Mouse (Mus musculus): ENCODE results near the gene Fam174b. TPM values are rescaled to one million over a fixed set of nuclear protein-coding genes. Genes with fewer than 3 reads are reported as not detected.

Gene Fam174b
- polyA plus RNA-seq, 1 experiment from 2014 or later, result 26.6 TPM

- ATAC-seq (ENCODE audit: insufficient number of reproducible peaks, insufficient read depth, low FRiP score, low TSS enrichment, low read depth), result no peak
- H3K36me3 ChIP-seq, result no peaks in the 10 kb centered on the region
- 87% methylated on average over 7 of the region's 7 CpGs for WGBS
- peaks cover 16% of the 10 kb centered on the region; the same call in 1 of the 2 replicates for H3K4me1 ChIP-seq (replicated peaks)
- H3K27ac ChIP-seq, result no peak overlapping the region
- H3K4me3 ChIP-seq (replicated peaks), result no peak overlapping the region
- peaks cover 4% of the 10 kb centered on the region; the same call in 1 of the 2 replicates for H3K9me3 ChIP-seq
- no peak overlapping the region for H3K9ac ChIP-seq (replicated peaks)
- no peaks in the 10 kb centered on the region for H3K27me3 ChIP-seq
- no peak overlapping the region for H3K4me2 ChIP-seq
Observed at GRCm38 (mm10) chr7:73749983-73750382, 9.9 kb downstream of the Fam174b start.

DNA sequence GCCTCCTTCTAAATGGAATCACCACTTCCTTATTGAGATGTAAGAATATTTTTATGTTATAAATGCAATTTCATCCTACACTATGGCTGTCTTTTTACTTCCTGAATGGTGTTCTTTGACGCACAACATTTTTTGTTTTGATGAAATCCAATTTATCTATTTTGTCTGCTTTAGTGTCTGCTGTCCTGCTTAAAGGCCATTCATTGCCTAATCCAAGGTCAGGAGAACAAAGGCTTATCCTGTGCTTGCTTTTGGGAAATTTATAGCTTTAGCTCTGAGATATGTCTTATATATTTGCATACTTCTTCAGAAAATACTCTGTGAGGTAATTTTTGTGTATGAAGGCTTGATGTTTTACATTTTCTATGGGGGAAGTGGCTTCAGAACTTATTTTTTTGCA, 13.5 kb downstream of the Fam174b start:
- H3K36me3 ChIP-seq, result no peaks in the 10 kb centered on the region
- H3K9ac ChIP-seq (replicated peaks), result no peak overlapping the region
- 92% methylated on average over 1 of the region's 1 CpGs for WGBS
- H3K27ac ChIP-seq, result no peak overlapping the region
- H3K4me2 ChIP-seq, result no peak overlapping the region
- no peak overlapping the region for H3K4me3 ChIP-seq (replicated peaks)
- peaks cover 4% of the 10 kb centered on the region; the same call in 1 of the 2 replicates for H3K9me3 ChIP-seq
- no peaks in the 10 kb centered on the region for H3K27me3 ChIP-seq
- peaks cover 16% of the 10 kb centered on the region; the same call in 1 of the 2 replicates for H3K4me1 ChIP-seq (replicated peaks)
- ATAC-seq (ENCODE audit: insufficient number of reproducible peaks, insufficient read depth, low FRiP score, low TSS enrichment, low read depth), result no peak

DNA sequence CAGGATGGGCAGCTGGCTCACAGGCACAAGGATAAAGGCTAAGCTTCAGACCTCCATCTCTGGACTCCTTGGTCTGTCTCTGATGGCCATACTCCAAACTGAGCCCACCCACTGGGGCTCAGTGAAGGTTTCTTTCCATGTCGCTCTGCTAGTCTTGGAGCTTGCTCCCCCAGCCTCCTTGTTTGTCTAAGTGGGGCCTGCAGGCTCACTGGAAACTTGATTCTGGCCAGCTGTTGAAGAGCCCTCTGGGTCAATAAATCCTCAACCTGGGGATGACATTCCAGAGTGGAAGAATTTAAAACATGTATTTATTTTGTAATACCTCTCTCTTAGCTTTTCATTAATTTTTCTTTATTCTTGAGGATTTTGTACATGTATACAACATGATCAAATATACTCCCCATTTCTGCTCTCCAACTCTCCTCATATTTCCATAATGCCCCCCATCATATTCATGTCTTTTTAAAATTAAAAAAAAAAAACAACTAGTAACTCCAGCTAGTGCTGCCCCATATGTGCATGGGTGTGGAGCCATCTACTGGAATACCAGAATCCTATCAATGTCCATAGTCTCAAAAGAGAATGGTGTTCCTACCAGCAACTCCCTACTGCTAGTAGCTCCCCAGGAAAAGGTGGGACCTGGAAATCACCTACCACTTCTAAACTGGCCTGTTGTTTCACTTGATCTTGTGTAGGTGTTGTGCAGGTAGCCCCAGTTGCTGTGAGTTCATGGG, 15.4 kb downstream of the Fam174b start:
- WGBS, result 28% methylated on average over 1 of the region's 1 CpGs

GRCm38 (mm10) chr7:73761691-73762189, 21.6 kb downstream of the Fam174b start:
- Histone ChIP-seq H3K36me3 (no peaks in the 10 kb centered on the region), H3K27me3 (no peaks in the 10 kb centered on the region), H3K4me2 (no peak overlapping the region), H3K9me3 (no peaks in the 10 kb centered on the region; the same call in 1 of the 2 replicates), H3K27ac (no peak overlapping the region), H3K4me3 (replicated peaks) (no peak overlapping the region), H3K9ac (replicated peaks) (no peak overlapping the region), H3K4me1 (replicated peaks) (no peaks in the 10 kb centered on the region)
- WGBS, result 78% methylated on average over 8 of the region's 8 CpGs
- ATAC-seq (ENCODE audit: insufficient number of reproducible peaks, insufficient read depth, low FRiP score, low TSS enrichment, low read depth), result no peak

More for the DNA sequence above, 15.4 kb downstream of the Fam174b start:
- H3K36me3 ChIP-seq, result no peaks in the 10 kb centered on the region
- peaks cover 13% of the 10 kb centered on the region; the same call in 1 of the 2 replicates for H3K4me1 ChIP-seq (replicated peaks)
- ATAC-seq (ENCODE audit: insufficient number of reproducible peaks, insufficient read depth, low FRiP score, low TSS enrichment, low read depth), result no peak; the same call in 1 of the 2 replicates
- peak overlapping the region; percentile 56; the same call in 1 of the 2 replicates for H3K27ac ChIP-seq
- H3K27me3 ChIP-seq, result no peaks in the 10 kb centered on the region
- H3K9ac ChIP-seq (replicated peaks), result no peak overlapping the region
- H3K4me2 ChIP-seq, result no peak overlapping the region
- peaks cover 4% of the 10 kb centered on the region; the same call in 1 of the 2 replicates for H3K9me3 ChIP-seq
- H3K4me3 ChIP-seq (replicated peaks), result no peak overlapping the region

DNA sequence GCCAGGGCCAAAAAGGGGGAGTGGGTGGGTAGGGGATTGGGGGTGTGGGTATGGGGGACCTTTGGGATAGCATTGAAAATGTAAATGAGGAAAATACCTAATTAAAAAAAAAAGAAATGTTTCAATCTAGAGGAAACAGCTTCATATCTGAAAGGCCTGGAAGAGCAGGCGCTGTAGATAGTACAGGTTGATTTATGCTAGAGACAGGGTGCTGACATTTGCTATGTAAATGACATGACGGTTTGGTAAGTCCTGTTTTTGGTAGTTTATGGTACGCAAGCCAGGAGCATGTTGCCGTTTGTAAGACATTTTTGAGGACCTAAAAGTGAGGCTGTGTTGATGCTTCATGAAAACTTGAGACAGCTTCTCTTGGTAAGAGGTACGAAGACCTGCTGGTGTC, 24.6 kb downstream of the Fam174b start:
- no peaks in the 10 kb centered on the region; the same call in 1 of the 2 replicates for H3K9me3 ChIP-seq
- no peaks in the 10 kb centered on the region for H3K4me1 ChIP-seq (replicated peaks)
- WGBS, result 86% methylated on average over 5 of the region's 5 CpGs
- no peak overlapping the region for H3K4me3 ChIP-seq (replicated peaks)
- H3K36me3 ChIP-seq, result peaks cover 11% of the 10 kb centered on the region
- no peak for ATAC-seq (ENCODE audit: insufficient number of reproducible peaks, insufficient read depth, low FRiP score, low TSS enrichment, low read depth)
- no peak overlapping the region for H3K4me2 ChIP-seq
- H3K27ac ChIP-seq, result no peak overlapping the region
- no peaks in the 10 kb centered on the region for H3K27me3 ChIP-seq
- H3K9ac ChIP-seq (replicated peaks), result no peak overlapping the region

GRCm38 (mm10) chr7:73765186-73765903, 25.2 kb downstream of the Fam174b start:
- Histone ChIP-seq H3K9me3 (no peaks in the 10 kb centered on the region; the same call in 1 of the 2 replicates), H3K4me3 (replicated peaks) (no peak overlapping the region), H3K4me2 (no peak overlapping the region), H3K4me1 (replicated peaks) (no peaks in the 10 kb centered on the region), H3K36me3 (peaks cover 11% of the 10 kb centered on the region), H3K27ac (no peak overlapping the region), H3K27me3 (no peaks in the 10 kb centered on the region), H3K9ac (replicated peaks) (no peak overlapping the region)
- WGBS, result 69% methylated on average over 7 of the region's 7 CpGs
- ATAC-seq (ENCODE audit: insufficient number of reproducible peaks, insufficient read depth, low FRiP score, low TSS enrichment, low read depth), result 0 out of 2 replicates have a peak, but pooled peaks have one; percentile 42

- WGBS, result 84% methylated on average over 4 of the region's 4 CpGs
- ATAC-seq (ENCODE audit: insufficient number of reproducible peaks, insufficient read depth, low FRiP score, low TSS enrichment, low read depth), result no peak
- Histone ChIP-seq H3K27ac (no peak overlapping the region), H3K4me2 (no peak overlapping the region), H3K9me3 (no peaks in the 10 kb centered on the region), H3K4me1 (replicated peaks) (peaks cover 11% of the 10 kb centered on the region; the same call in 1 of the 2 replicates), H3K9ac (replicated peaks) (no peak overlapping the region), H3K36me3 (peaks cover 11% of the 10 kb centered on the region), H3K4me3 (replicated peaks) (no peak overlapping the region), H3K27me3 (no peaks in the 10 kb centered on the region)
Observed at GRCm38 (mm10) chr7:73769224-73769623, 29.1 kb downstream of the Fam174b start.

DNA sequence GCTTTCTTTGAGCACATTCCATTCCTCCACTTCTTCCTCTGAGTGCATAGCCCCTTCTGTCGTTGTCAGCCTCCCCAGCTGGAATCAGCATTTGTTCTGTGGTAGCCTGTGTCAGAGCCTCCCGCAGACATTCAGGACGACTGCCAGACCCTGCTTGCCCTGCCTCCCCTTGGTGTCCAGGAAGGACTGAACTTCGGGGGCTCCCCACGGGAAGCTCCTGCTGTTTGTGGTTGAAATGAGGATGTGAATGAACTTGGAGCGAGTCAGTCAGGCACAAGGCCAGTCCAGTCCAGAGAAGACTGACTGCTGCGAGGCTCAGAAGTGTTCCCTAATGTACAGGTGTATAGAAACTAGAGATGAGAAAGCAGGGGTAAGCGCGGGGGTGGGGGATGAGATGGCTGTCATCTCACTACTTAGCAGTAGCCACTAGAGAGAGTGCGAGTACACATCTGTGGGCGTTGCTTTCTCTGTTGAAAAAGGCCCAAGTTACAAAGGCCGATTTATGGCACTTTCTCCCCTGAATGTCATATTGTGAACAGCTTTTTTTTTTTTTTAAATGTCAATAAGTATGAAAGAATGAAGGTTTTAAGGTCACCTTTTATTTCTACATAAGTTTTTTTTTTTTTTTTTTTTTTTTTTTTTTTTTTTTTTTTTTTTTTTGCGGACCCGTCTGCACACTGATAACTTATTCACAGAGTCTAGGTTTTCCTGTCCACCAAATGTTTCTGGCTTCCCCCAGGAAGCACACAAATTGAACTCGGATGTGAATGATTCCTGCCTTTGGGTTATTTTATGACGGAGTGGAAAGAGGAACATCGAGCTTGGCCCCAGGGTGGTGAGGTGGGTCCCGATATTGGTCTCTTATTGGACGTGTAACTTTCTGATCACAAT, 31.5 kb downstream of the Fam174b start:
- H3K9ac ChIP-seq (replicated peaks), result no peak overlapping the region
- ATAC-seq (ENCODE audit: insufficient number of reproducible peaks, insufficient read depth, low FRiP score, low TSS enrichment, low read depth), result no peak
- H3K27me3 ChIP-seq, result no peaks in the 10 kb centered on the region
- no peak overlapping the region for H3K27ac ChIP-seq
- WGBS, result 50% methylated on average over 19 of the region's 19 CpGs
- H3K9me3 ChIP-seq, result no peaks in the 10 kb centered on the region
- no peak overlapping the region for H3K4me3 ChIP-seq (replicated peaks)
- peaks cover 11% of the 10 kb centered on the region; the same call in 1 of the 2 replicates for H3K4me1 ChIP-seq (replicated peaks)
- H3K36me3 ChIP-seq, result peaks cover 13% of the 10 kb centered on the region
- H3K4me2 ChIP-seq, result no peak overlapping the region

- no peaks in the 10 kb centered on the region for H3K27me3 ChIP-seq
- H3K4me3 ChIP-seq (replicated peaks), result no peak overlapping the region
- ATAC-seq (ENCODE audit: insufficient number of reproducible peaks, insufficient read depth, low FRiP score, low TSS enrichment, low read depth), result 0 out of 2 replicates have a peak, but pooled peaks have one; percentile 45
- peaks cover 13% of the 10 kb centered on the region for H3K36me3 ChIP-seq
- H3K9me3 ChIP-seq, result no peaks in the 10 kb centered on the region
- H3K4me2 ChIP-seq, result no peak overlapping the region
- peaks cover 11% of the 10 kb centered on the region; the same call in 1 of the 2 replicates for H3K4me1 ChIP-seq (replicated peaks)
- WGBS, result 67% methylated on average over 14 of the region's 14 CpGs
- no peak overlapping the region for H3K9ac ChIP-seq (replicated peaks)
- H3K27ac ChIP-seq, result no peak overlapping the region
Observed at GRCm38 (mm10) chr7:73772275-73772765, 32.2 kb downstream of the Fam174b start.

GRCm38 (mm10) chr7:73774781-73775180, 34.7 kb downstream of the Fam174b start:
- H3K36me3 ChIP-seq, result peaks cover 2% of the 10 kb centered on the region; the same call in 1 of the 2 replicates
- 72% methylated on average over 9 of the region's 9 CpGs for WGBS

More at GRCm38 (mm10) chr7:73774781-73775180, 34.7 kb downstream of the Fam174b start:
- peaks cover 11% of the 10 kb centered on the region; the same call in 1 of the 2 replicates for H3K4me1 ChIP-seq (replicated peaks)
- H3K4me2 ChIP-seq, result no peak overlapping the region
- H3K9ac ChIP-seq (replicated peaks), result no peak overlapping the region
- no peaks in the 10 kb centered on the region for H3K27me3 ChIP-seq
- no peak for ATAC-seq (ENCODE audit: insufficient number of reproducible peaks, insufficient read depth, low FRiP score, low TSS enrichment, low read depth)
- no peak overlapping the region for H3K27ac ChIP-seq
- H3K4me3 ChIP-seq (replicated peaks), result no peak overlapping the region
- H3K9me3 ChIP-seq, result no peaks in the 10 kb centered on the region
